Mouse (Mus musculus): ENCODE measurements around the gene Kctd2.
"Not testable (repeated sequence)": the region's sequence is repeated elsewhere in the genome, so short reads cannot be mapped to it uniquely, and the experiment has no call there.

Kctd2 gene

DNA sequence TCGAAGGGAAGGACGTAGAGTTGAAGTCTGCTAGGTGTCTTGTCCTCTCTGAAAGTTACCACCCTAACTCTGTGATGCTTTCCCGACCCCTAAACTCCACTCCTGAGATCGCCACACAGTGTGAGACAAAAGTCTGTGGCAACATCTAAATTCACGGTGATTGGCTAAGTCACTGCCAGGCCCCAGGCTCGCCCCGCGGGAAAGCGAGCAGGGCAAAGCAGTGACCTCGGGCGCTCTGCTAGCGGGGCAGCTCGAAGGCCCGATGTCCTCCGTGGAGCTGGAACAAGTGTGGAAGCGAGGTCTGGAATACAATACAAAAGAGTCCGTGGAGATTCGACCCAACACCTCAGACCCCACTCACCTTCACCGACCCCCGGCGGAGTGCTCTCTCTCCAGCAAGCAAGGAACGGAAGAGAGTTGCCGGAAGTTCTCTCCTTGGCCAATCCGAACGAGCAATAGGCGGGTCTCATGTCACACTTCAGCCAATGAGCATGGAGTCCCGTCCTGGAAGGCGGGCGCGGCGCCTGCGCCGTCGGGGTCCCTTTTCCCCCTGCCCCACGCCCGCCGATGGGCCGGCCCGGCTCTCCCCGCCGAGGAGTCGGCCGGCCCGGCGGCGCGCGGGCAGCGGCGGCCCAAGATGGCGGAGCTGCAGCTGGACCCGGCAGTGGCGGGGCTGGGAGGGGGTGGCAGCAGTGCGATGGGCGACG is at the start of gene Kctd2, which contains the start of gene Atp5h:
Gene Kctd2, plus strand, starts transcription at position 598 of the 707 bp plus-strand sequence.
Gene Atp5h, minus strand, starts transcription at position 432 of the 707 bp plus-strand sequence.
- peak; percentile 98 for DNase-seq (ENCODE audit: low spot score)

GRCm38 (mm10) chr11:115370368-115370767 is 49.6 kb upstream of the Kctd2 start:
- DNase-seq (ENCODE audit: low spot score), result no peak

- DNase-seq (ENCODE audit: low spot score), result no peak
Measured at GRCm38 (mm10) chr11:115371354-115371753, 48.6 kb upstream of the Kctd2 start.

GRCm38 (mm10) chr11:115372015-115372414 is 47.9 kb upstream of the Kctd2 start:
- DNase-seq (ENCODE audit: low spot score), result no peak

DNA sequence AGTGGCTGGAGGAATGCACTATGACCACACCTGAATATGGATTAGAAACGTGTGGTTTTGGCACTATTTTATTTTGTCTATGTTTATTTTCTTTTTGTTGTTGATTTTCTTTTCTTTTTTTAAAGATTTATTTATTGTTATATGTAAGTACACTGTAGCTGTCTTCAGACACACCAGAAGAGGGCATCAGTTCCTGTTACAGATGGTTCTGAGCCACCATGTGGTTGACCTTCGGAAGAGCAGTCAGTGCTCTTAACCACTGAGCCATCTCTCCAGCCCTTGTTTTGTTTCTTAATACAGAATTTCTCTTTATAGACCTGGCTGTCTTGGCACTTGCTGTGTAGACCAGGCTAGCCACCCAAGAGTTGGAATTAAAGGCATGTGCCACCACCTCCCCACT is 47.2 kb upstream of the Kctd2 start:
- DNase-seq (ENCODE audit: low spot score), result no peak

DNA sequence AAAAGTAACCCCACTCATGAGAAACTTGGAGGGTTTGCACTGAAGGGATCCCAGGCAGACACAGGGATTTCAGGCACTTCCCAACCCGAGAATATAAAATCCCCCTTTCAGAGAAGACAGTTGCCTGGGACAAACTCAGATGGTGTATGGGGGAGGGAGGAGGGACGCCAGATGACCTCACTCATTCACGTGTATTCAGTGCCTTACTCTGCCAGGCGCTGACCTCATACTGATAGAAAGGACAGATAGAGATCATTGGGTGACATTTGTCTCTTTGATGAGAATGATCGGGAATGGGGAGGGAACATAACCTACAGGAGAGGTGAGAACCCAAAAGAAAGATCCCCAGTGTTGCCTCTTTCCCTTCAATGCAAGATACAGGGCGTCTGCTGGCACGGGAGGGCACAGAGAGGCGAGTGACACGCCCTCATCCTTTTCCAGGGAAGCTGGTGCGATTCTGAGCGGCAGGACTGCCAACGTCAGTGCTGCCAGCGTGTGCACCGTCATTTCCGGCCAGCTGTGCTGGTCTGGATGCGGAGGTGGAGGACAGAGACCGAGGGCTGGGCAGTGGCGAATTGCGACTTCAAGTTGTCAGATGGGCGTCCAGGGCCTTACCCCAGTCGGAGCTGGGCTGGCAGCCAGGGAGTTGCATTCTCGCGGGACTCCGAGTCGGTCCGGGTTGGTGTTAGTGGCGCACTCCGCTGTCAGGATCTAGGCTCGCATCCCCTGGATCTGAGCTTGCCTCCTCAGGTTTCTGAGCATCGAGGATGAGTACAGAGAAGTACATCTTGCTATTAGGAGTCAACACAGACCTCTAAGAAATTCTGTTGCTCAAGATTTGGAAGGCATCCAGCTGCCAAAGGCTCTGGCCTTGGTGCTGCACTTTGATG is 45.9 kb upstream of the Kctd2 start:
- peak; percentile 71 for DNase-seq (ENCODE audit: low spot score)

- no peak for DNase-seq (ENCODE audit: low spot score)
Measured at GRCm38 (mm10) chr11:115374695-115375425, 45.1 kb upstream of the Kctd2 start.

DNA sequence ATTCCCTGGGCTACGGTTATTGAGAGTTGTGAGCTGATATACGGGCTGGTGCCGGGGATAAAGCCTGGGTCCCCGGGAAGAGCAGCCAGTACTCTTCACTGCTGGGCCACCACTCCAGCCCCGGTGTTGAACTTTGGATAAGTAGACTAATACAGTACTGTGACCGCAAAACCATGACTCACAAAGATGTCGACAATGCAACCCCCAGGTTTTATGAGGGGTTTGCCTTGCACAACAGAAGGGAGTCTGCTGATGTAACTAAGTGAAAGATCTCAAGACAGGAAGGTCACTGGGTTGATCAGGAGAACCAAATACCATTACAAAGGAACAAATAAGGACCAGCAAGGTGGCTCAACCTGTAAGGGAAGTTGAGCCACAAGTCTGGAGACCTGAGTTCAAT is 43.2 kb upstream of the Kctd2 start:
- DNase-seq (ENCODE audit: low spot score), result no peak

GRCm38 (mm10) chr11:115377254-115377653 is 42.7 kb upstream of the Kctd2 start:
- DNase-seq (ENCODE audit: low spot score), result no peak

GRCm38 (mm10) chr11:115377854-115378253 is 42.1 kb upstream of the Kctd2 start:
- DNase-seq (ENCODE audit: low spot score), result no peak

DNA sequence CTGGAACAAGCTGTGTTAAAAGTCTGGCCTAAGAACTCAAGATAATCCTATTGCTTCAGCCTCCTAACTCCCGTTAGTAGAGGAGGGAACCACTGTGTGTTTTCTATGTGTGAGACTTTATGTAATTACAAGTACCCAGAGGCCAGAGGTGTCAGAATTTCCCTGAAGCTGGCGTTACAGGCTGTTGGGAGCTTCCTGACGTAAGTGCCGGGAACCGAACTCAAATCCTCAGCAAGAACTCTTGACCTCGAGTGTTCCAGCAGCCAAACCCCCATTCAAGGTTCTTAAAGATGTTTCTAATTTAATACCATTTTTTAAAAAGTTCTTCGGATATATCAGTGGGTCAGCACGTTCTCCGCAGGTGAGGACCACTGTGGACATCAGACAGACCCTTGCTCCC is 38.7 kb upstream of the Kctd2 start:
- DNase-seq (ENCODE audit: low spot score), result no peak

DNA sequence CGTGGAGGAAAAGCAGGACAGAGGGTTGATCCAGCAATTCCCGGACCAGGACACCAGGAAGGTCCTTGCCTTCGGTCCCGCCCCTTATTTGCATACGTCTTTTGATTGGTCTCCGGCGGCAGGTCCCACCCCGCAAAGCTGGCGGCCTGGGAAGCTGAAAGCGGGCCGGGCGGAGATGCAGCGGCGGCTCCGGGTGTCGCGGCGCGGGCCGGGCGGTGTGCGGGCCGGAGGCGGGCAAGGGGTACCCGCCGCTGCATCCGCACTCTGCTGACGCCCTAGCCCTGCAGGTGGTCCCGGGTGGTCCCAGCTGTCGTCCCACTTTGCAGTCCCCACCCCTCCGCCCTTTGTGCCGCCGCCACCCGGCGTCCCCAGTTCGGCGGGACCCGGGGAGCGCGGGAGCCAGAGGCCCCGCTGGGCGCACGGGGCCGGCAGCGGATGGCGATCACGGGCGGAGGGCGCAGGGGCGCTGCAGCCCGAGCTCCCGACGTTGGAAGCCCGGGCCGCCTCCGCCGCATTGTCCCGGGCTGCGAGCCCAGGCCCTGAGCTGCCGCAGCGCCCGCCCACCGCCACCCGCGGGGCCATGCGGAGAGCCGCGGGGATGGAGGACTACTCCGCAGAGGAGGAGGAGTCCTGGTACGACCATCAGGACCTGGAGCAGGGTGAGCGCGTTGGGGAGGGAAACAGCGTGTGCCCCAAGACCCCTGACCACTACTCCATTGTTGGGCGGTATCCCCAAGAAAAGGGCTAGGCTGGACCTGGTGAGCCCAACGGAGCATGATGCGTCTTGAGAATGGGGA is 38.0 kb upstream of the Kctd2 start, which contains the start of gene Cdr2l:
Gene Cdr2l, plus strand, starts transcription at position 174 of the 797 bp plus-strand sequence.
- DNase-seq (ENCODE audit: low spot score), result peak; percentile 96

- peak; percentile 44 for DNase-seq (ENCODE audit: low spot score)
Measured at GRCm38 (mm10) chr11:115382891-115383290, 37.0 kb upstream of the Kctd2 start.

GRCm38 (mm10) chr11:115383701-115384474 is 36.0 kb upstream of the Kctd2 start:
- no peak for DNase-seq (ENCODE audit: low spot score)

GRCm38 (mm10) chr11:115384587-115384986 is 35.3 kb upstream of the Kctd2 start:
- peak; percentile 45 for DNase-seq (ENCODE audit: low spot score)

DNA sequence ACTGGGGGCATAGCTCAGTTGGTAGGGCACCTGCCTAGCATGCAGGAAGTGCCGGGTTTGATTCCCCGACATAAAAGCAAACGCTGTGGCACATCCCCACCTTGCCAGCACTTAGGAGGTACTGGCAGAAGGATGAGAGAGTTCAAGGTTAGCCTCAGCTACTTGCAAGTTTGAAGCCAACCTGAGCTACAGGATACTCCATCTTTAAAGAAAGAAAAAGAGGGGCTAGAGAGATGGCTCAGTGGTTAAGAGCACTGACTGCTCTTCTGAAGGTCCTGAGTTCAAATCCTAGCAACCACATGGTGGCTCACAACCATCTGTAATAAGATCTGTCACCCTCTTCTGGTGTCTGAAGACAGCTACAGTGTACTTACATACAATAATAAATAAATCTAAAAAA is 33.1 kb upstream of the Kctd2 start:
- DNase-seq (ENCODE audit: low spot score), result not testable (repeated sequence)

DNA sequence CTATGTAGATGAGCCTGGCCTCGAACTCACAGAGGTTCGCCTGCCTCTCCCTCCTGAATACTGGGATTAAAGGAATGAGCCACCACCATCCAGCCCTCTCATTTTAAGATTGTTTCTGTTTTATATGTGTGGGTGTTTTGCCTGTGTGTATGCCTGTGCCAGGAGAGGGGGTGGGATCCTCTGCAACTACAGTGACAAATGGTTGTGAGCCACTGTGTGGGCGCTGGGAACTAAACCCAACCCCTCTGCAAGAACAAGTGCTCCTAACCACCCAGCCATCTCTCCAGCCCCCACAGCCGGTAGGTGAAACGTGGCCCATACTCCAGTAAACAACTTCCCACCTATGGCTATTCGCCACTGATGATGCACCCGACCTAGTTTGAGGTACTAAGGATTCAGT is 28.6 kb upstream of the Kctd2 start:
- DNase-seq (ENCODE audit: low spot score), result no peak

DNA sequence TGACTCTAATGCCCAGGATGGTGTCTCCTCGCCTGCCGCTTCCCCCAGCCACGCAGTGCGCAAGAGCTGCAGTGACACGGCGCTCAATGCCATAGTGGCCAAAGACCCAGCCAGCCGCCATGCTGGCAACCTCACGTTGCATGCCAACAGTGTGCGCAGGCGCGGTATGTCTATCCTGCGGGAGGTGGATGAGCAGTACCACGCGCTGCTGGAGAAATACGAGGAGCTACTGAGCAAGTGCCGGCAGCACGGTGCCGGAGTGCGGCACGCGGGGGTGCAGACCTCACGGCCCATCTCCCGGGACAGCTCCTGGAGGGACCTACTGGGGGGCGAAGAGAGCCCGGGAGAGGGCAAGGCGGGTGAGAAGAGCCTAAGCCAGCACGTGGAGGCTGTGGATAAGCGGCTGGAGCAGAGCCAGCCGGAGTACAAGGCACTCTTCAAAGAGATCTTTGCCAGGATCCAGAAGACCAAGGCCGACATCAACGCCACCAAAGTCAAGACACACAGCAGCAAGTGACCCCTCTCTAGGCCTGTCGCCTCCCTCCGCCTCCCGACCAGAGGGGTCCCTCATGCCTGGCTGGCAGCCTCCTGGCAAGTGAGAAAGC is 26.1 kb upstream of the Kctd2 start:
- no peak for DNase-seq (ENCODE audit: low spot score)

DNA sequence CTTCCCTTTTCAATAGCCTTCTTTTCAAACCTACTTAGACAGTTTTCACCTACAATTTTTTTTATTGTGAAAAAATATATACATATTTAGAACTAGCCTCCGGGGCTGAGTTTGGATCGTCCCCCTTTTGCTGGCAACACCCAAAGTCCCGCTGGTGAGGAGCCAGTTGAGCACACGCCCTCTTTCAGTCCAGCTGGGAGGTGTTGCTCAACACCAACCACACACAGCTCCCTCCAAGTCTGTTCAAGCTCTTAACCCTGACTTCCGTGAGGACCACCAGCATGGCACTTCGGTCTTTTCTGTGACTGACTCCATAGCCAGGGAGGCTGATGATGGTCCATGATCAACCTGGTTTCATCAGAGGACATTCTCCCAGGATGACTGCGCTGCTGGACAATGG is 21.8 kb upstream of the Kctd2 start:
- no peak for DNase-seq (ENCODE audit: low spot score)

GRCm38 (mm10) chr11:115400126-115400525 is 19.8 kb upstream of the Kctd2 start:
- no peak for DNase-seq (ENCODE audit: low spot score)
